Mouse (Mus musculus) bone marrow macrophage, adult 2 months (primary cell): ENCODE results near the gene Setx.

Experiments used
- CTCF ChIP-seq: IDR thresholded peaks from 2 replicates; pipeline ENCODE4 v1.5.1; 2012; ENCODE audit warnings: low read depth, mild to moderate bottlenecking, low read length, moderate library complexity
- POLR2A ChIP-seq: IDR thresholded peaks from 2 replicates; pipeline ENCODE4 v1.6.1; 2012; ENCODE audit warnings: mild to moderate bottlenecking, low read depth, low read length, borderline replicate concordance

DNA sequence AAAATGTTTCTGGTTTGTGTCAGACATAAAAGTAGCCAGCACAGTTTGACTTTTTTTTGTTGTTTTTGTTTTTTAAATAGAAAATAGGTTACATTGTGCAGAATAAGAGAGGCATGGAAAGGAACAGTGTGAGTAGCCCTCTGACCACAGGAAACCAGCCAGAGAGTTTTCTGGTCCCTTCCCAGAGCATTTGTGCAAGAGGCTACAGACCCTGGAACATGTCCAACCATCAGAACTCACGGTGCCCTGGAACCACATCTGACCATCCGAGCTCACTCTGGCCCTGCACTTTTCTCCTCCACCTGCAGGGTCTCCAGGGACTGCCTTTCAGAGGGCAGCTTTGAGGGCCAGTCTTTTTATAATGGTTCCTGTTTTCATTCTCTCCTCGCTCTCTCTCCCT is 42.0 kb upstream of the Setx start:
- TF ChIP-seq CTCF (no peak), POLR2A (no peak)
